Comparison of ENCODE assay signal across 7 mouse cellular contexts in genomic region chr6:90808544-90808943, GRCm38 (mm10).
DNase-seq lines count a peak whose midpoint lies in the region; ATAC-seq and TF ChIP-seq lines count a peak whose summit lies in the region.

No protein-coding gene starts in this region.

- H3K4me1 ChIP-seq in liver, embryonic 12.5 days: peaks cover 7% of the 10 kb centered on the region
- peaks cover 26% of the 10 kb centered on the region for H3K4me1 ChIP-seq in cortical plate, adult 2 months (ENCODE audit: control insufficient read depth, insufficient read depth, low read length)
- peaks cover 50% of the 10 kb centered on the region for H3K4me1 ChIP-seq in hindbrain, embryonic 12.5 days
- H3K4me1 ChIP-seq in neural tube, embryonic 14.5 days (ENCODE audit: control insufficient read depth, insufficient read depth, low read length): peaks cover 23% of the 10 kb centered on the region
- H3K4me1 ChIP-seq in lung, adult 2 months (ENCODE audit: control insufficient read depth, insufficient read depth, low read length): no peaks in the 10 kb centered on the region

- no peaks in the 10 kb centered on the region for H3K36me3 ChIP-seq in liver, embryonic 12.5 days
- no peaks in the 10 kb centered on the region for H3K36me3 ChIP-seq in hindbrain, embryonic 12.5 days
- no peaks in the 10 kb centered on the region for H3K36me3 ChIP-seq in neural tube, embryonic 14.5 days (ENCODE audit: control insufficient read depth, insufficient read depth, low read length)

- ATAC-seq in liver, embryonic 12.5 days: no peak
- ATAC-seq in hindbrain, embryonic 12.5 days (ENCODE audit: low FRiP score): no peak
- ATAC-seq in neural tube, embryonic 14.5 days (ENCODE audit: low read depth): no peak

- 23% methylated on average over 5 of the region's 5 CpGs for WGBS in liver, embryonic 12.5 days (ENCODE audit: insufficient replicate concordance)
- WGBS in hindbrain, embryonic 12.5 days: 5% methylated on average over 5 of the region's 5 CpGs
- 21% methylated on average over 5 of the region's 5 CpGs for WGBS in neural tube, embryonic 14.5 days
- WGBS in lung, adult 2 months: 51% methylated on average over 5 of the region's 5 CpGs

- no peaks in the 10 kb centered on the region for H3K9me3 ChIP-seq in liver, embryonic 12.5 days (replicated peaks)
- no peaks in the 10 kb centered on the region for H3K9me3 ChIP-seq in hindbrain, embryonic 12.5 days (replicated peaks)
- H3K9me3 ChIP-seq in neural tube, embryonic 14.5 days (ENCODE audit: control insufficient read depth, low read length): no peaks in the 10 kb centered on the region

- DNase-seq in liver: peak; percentile 9
- no peak for DNase-seq in kidney, postnatal 10 days
- DNase-seq in lung, adult 2 months: no peak

- no peak for TF ChIP-seq CTCF in cortical plate, adult 2 months (IDR thresholded peaks at IDR 0.05; ENCODE audit: extremely low read depth, insufficient read depth, low read length)
- TF ChIP-seq CTCF in lung, adult 2 months (IDR thresholded peaks at IDR 0.05; ENCODE audit: insufficient read depth, low read length): no peak

- no peak overlapping the region for H3K9ac ChIP-seq in liver, embryonic 12.5 days
- no peak overlapping the region for H3K9ac ChIP-seq in hindbrain, embryonic 12.5 days
- no peak overlapping the region for H3K9ac ChIP-seq in neural tube, embryonic 14.5 days (replicated peaks; ENCODE audit: low read depth, low read length)

- no peak for TF ChIP-seq POLR2A in cortical plate, adult 2 months (IDR thresholded peaks at IDR 0.05; ENCODE audit: extremely low read depth, insufficient read depth, low read length)
- no peak for TF ChIP-seq POLR2A in lung, adult 2 months (IDR thresholded peaks at IDR 0.05; ENCODE audit: borderline replicate concordance, extremely low read depth, low read depth, low read length)

- H3K27me3 ChIP-seq in liver, embryonic 12.5 days (replicated peaks): peaks cover 34% of the 10 kb centered on the region
- no peaks in the 10 kb centered on the region for H3K27me3 ChIP-seq in hindbrain, embryonic 12.5 days
- H3K27me3 ChIP-seq in neural tube, embryonic 14.5 days (ENCODE audit: control insufficient read depth, insufficient read depth, low read length): no peaks in the 10 kb centered on the region

- no peak overlapping the region for H3K4me2 ChIP-seq in liver, embryonic 12.5 days
- peak overlapping the region; percentile 58; the same call in 1 of the 2 replicates for H3K4me2 ChIP-seq in hindbrain, embryonic 12.5 days (replicated peaks)
- peak overlapping the region; percentile 48 for H3K4me2 ChIP-seq in neural tube, embryonic 14.5 days (ENCODE audit: low read depth, low read length)

- no peak overlapping the region for H3K4me3 ChIP-seq in liver, embryonic 12.5 days
- peak overlapping the region; percentile 95 for H3K4me3 ChIP-seq in cortical plate, adult 2 months (ENCODE audit: insufficient read depth, low read length)
- no peak overlapping the region for H3K4me3 ChIP-seq in hindbrain, embryonic 12.5 days
- no peak overlapping the region for H3K4me3 ChIP-seq in neural tube, embryonic 14.5 days (ENCODE audit: low read depth, low read length)
- no peak overlapping the region for H3K4me3 ChIP-seq in lung, adult 2 months (replicated peaks; ENCODE audit: extremely low read depth, low read depth, low read length)

- H3K27ac ChIP-seq in liver, embryonic 12.5 days: no peak overlapping the region
- H3K27ac ChIP-seq in cortical plate, adult 2 months (ENCODE audit: insufficient read depth, low read length): peak overlapping the region; percentile 98
- H3K27ac ChIP-seq in hindbrain, embryonic 12.5 days: 0 out of 2 replicates have a peak overlapping the region, but pooled peaks have one; percentile 9
- H3K27ac ChIP-seq in neural tube, embryonic 14.5 days (ENCODE audit: low read depth, low read length): no peak overlapping the region

Comparison
In these comparisons a context has a peak if more than half of its experiments do, and no peak if none do; other contexts are left out.
1. H3K27ac ChIP-seq: peak in cortical plate, adult 2 months (single experiment) and hindbrain, embryonic 12.5 days (single experiment); none in liver, embryonic 12.5 days (single experiment) and neural tube, embryonic 14.5 days (single experiment).